Mouse (Mus musculus) thymus, adult 2 months (tissue): ENCODE measurements around the gene Abcg5. TPM values are rescaled to one million over a fixed set of nuclear protein-coding genes. Genes with fewer than 3 reads are reported as not detected.

Experiments
- DNase-seq: peaks from one replicate; pipeline ENCODE4 v3.0.0; 2021
- H3K27ac ChIP-seq: fragments of 200-500 bp; 2 replicates; pipeline ENCODE4 v1.5.1; 2012; ENCODE audit warnings: low read length, control low read depth; ENCODE audit not compliant: control insufficient read depth, insufficient read depth
- H3K27me3 ChIP-seq: fragments of 200-500 bp; 2 replicates; pipeline ENCODE4 v1.6.1; 2012; ENCODE audit warnings: mild to moderate bottlenecking, low read length, moderate library complexity, mixed read lengths; ENCODE audit not compliant: control insufficient read depth, insufficient read depth
- H3K36me3 ChIP-seq: fragments of 200-500 bp; 2 replicates; pipeline ENCODE4 v1.6.1; 2012; ENCODE audit warnings: mild to moderate bottlenecking, low read length, moderate library complexity; ENCODE audit not compliant: control insufficient read depth, insufficient read depth
- H3K4me1 ChIP-seq: fragments of 200-500 bp; replicated peaks from 2 replicates; pipeline ENCODE4 v1.6.1; 2012; ENCODE audit warnings: low read length; ENCODE audit not compliant: control insufficient read depth, insufficient read depth
- H3K4me3 ChIP-seq: fragments of 200-500 bp; 2 replicates; pipeline ENCODE4 v1.5.1; 2012; ENCODE audit warnings: mild to moderate bottlenecking, low read length, control low read depth, moderate library complexity; ENCODE audit not compliant: control insufficient read depth, insufficient read depth
- CTCF ChIP-seq: fragments of 200-500 bp; IDR thresholded peaks from 2 replicates; pipeline ENCODE4 v1.5.1; 2012; ENCODE audit warnings: mild to moderate bottlenecking, control low read depth, low read length, moderate library complexity, borderline replicate concordance; ENCODE audit not compliant: control insufficient read depth, poor library complexity, insufficient read depth; ENCODE audit errors: extremely low read depth
- POLR2A ChIP-seq: fragments of 200-500 bp; IDR thresholded peaks from 2 replicates; pipeline ENCODE4 v1.6.1; 2012; ENCODE audit warnings: mild to moderate bottlenecking, low read length, control low read depth, moderate library complexity; ENCODE audit not compliant: control insufficient read depth, poor library complexity, insufficient read depth; ENCODE audit errors: extremely low read depth
- WGBS: fragments of 180-500 bp; shearing (Covaris S2); methylation state at CpG from one replicate; pipeline ENCODE4 v1.1.7; 2018; 5-methylcytosine and 5-hydroxymethylcytosine counted together
- polyA plus RNA-seq: library from polyadenylated mRNA; depleted of rRNA; stranded (reverse); fragments of >200 nt; gene quantifications from 2 replicates; pipeline ENCODE4 v1.2.3, GENCODE M21; 2012

Abcg5 gene
- polyA plus RNA-seq, 1 experiment = 1.1 TPM

DNA sequence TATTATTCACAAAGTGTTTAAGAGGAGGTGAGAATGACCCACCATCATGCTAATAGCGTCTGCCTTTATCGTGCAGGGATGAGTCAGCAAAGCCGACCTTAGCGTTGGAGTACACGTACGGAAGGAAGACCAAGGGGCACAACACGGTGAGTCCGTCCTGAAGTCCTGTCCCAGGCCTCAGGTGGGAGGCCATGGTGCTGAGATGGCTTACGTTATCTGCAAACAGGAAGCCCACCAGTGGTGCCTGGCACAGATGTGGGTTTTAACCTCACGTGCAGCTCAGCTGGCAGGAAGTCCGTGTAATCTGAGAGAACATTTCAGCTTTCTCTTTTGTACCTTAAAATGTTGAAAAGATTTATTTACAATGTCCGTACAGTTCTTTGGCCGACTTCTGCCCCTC is 49.4 kb downstream of the Abcg5 start:
- Histone ChIP-seq H3K4me1 (peaks cover 15% of the 10 kb centered on the region), H3K27me3 (no peaks in the 10 kb centered on the region), H3K27ac (no peak overlapping the region), H3K4me3 (no peak overlapping the region), H3K36me3 (no peaks in the 10 kb centered on the region)
- 7% methylated on average over 13 of the region's 13 CpGs for WGBS
- DNase-seq = peak; percentile 63
- no peak for TF ChIP-seq CTCF
- TF ChIP-seq POLR2A = no peak

DNA sequence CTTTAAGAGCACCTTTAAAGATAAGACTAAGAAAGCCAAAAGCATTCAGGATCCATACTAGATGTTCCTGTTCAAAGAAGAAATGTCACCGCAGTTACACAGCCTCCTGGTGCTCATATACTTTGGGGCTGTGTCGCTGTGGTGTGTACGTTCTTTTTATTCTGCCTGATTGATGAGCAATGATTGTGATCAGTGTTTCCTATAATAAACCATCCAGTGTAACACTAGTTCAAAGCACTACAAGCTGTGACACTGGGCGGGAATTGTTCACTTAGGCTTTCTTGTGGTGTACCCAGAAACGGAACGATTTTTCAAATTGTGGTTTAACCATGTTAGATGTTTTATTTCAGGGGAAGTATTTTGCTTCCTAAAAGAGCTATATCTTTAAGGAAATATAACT is 51.0 kb downstream of the Abcg5 start:
- 16% methylated on average over 6 of the region's 6 CpGs for WGBS
- Histone ChIP-seq H3K4me3 (no peak overlapping the region), H3K4me1 (peaks cover 17% of the 10 kb centered on the region), H3K27ac (no peak overlapping the region), H3K36me3 (no peaks in the 10 kb centered on the region), H3K27me3 (no peaks in the 10 kb centered on the region)
- TF ChIP-seq POLR2A (no peak), CTCF (no peak)
- DNase-seq = no peak

DNA sequence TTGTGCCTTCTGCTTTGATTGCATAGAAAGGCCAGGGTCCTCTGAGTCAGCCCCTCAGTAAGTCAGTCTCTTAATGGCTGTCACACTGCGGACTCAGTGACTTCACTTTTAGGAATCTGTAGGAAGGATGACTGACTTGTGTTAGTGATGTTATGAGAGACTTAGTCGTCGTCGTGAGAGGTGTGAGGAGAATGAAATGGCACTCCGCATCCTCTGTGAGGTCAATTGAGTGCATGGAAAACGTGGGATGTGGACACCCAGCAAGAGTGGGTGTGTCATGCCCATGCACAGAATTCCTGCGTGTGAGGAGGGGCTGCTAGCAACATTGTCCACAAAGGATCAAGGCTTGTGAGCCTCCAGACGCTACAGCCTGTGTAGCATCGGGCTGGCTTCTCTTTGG is 54.2 kb downstream of the Abcg5 start:
- TF ChIP-seq POLR2A (no peak), CTCF (no peak)
- no peaks in the 10 kb centered on the region for H3K36me3 ChIP-seq
- WGBS = 95% methylated on average over 9 of the region's 9 CpGs
- H3K4me3 ChIP-seq = no peak overlapping the region
- H3K27me3 ChIP-seq = no peaks in the 10 kb centered on the region
- peaks cover 14% of the 10 kb centered on the region for H3K4me1 ChIP-seq
- H3K27ac ChIP-seq = no peak overlapping the region
- no peak for DNase-seq

DNA sequence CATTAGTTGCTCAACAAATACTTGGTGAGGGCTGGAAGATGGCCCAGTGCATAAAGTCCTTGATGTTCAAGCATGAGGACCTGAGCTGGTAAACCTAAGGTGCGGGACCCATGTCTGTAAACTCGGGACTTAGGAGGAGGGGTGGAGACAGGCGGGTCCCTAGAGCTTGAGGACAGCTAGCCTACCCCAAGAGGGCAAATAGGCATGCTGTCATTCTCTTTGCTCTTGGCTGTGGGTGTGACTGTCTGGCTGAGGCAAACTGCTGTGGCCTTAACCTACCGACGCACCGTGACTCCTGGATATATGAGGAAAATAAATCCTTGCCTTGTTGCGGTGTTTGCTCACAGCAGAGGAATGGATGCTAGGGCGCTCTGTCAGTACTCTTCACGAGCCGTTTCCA is 55.1 kb downstream of the Abcg5 start:
- WGBS = 95% methylated on average over 10 of the region's 10 CpGs
- peaks cover 8% of the 10 kb centered on the region; the same call in 1 of the 2 replicates for H3K4me1 ChIP-seq
- no peak for TF ChIP-seq CTCF
- no peak for TF ChIP-seq POLR2A
- H3K27me3 ChIP-seq = no peaks in the 10 kb centered on the region
- no peaks in the 10 kb centered on the region for H3K36me3 ChIP-seq
- no peak for DNase-seq
- H3K4me3 ChIP-seq = no peak overlapping the region
- H3K27ac ChIP-seq = no peak overlapping the region

DNA sequence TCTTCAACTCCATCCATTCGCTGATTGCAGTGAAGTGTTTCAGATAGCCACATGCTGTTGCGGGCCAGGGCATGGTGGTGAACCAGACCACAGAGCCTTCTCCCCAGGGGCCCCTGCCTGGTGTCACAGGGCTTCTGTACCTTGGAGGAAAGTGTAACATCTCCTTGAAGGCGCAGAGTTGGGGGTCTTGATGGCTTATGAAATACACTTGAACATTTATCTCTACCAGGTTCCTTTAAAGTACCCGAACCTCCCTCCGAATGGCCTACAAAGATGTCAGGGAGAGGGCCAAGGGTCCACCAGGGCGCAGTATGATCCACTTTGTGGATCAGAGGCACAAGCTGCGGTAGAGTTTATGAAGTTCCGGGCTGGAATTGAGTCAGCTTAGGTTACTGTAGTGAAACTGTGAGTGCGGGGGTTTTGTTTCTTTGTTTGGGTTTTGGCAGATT is 55.9 kb downstream of the Abcg5 start:
- Histone ChIP-seq H3K4me3 (no peak overlapping the region), H3K36me3 (no peaks in the 10 kb centered on the region), H3K27me3 (no peaks in the 10 kb centered on the region), H3K27ac (no peak overlapping the region), H3K4me1 (peaks cover 3% of the 10 kb centered on the region; the same call in 1 of the 2 replicates)
- TF ChIP-seq CTCF (no peak), POLR2A (no peak)
- WGBS = 73% methylated on average over 9 of the region's 9 CpGs
- DNase-seq = no peak

DNA sequence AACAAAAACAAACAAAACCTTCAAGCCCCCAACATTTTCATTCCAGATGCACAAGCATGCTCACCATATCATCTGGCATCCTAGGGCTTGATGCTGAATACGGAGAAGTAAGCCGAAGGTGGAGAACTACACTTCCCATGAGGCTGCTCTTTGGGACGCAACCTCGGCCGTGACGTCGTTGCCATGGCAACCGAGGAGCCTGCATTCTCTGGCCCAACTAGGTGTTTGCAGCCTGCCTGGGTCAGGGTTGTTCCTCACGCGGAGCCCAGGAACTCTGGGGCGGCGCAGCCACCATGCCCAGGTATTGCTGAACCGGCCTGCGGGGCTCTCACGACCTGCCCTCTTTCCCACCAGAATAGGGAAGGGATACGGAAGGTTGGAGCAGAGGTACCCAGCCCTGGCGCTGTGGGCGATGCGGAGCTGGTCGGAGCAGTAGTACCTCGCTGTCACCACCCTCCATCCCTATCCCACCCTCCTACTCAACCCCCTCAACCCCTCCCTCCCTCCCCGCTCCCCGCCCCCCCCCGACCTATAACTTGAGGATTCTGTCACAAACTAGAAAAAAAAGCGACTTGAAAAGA is 56.4 kb downstream of the Abcg5 start, which contains the start of gene Dync2li1:
TSS of gene Dync2li1 (plus strand) at position 221 of the 581 bp plus-strand sequence.
- no peak within 1 kb of the TSS for H3K27ac ChIP-seq
- 7% methylated on average over 25 of the region's 25 CpGs for WGBS
- no peak for TF ChIP-seq POLR2A
- no peak for TF ChIP-seq CTCF
- H3K4me1 ChIP-seq = peaks cover 3% of the 10 kb centered on the region; the same call in 1 of the 2 replicates
- DNase-seq = peak; percentile 75
- no peaks in the 10 kb centered on the region for H3K27me3 ChIP-seq
- H3K4me3 ChIP-seq = peak within 1 kb of the TSS; percentile 43
- no peaks in the 10 kb centered on the region for H3K36me3 ChIP-seq
